Mouse (Mus musculus) hindbrain, embryonic 11.5 days (tissue): ENCODE results near the gene Cldn9. TPM values are rescaled to one million over a fixed set of nuclear protein-coding genes. Genes with fewer than 3 reads are reported as not detected.

Source experiments
- ATAC-seq: fragments of 200-750 bp; cut with Nextera tagmentation; 2 replicates; pipeline ENCODE4 v1.8.0; 2017; ENCODE audit warnings: mild to moderate bottlenecking, moderate TSS enrichment, moderate library complexity; ENCODE audit not compliant: low FRiP score
- DNase-seq: peaks from one replicate; pipeline ENCODE4 v3.0.0-alpha.2; 2015; ENCODE audit warnings: low spot score
- H3K27ac ChIP-seq: fragments of 300-500 bp; sonication (generic); 2 replicates; pipeline ENCODE4 v1.5.1; 2014; ENCODE audit warnings: mild to moderate bottlenecking, low read depth, low read length
- H3K27me3 ChIP-seq: fragments of 300-500 bp; sonication (generic); 2 replicates; pipeline ENCODE4 v1.6.1; 2014; ENCODE audit warnings: mild to moderate bottlenecking, low read length, moderate library complexity, mixed read lengths; ENCODE audit not compliant: control insufficient read depth, insufficient read depth
- H3K36me3 ChIP-seq: fragments of 300-500 bp; sonication (generic); 2 replicates; pipeline ENCODE4 v1.6.1; 2014; ENCODE audit warnings: mild to moderate bottlenecking, low read length, moderate library complexity, mixed read lengths; ENCODE audit not compliant: control insufficient read depth, insufficient read depth
- H3K4me1 ChIP-seq: fragments of 300-500 bp; sonication (generic); replicated peaks from 2 replicates; pipeline ENCODE4 v1.6.1; 2014; ENCODE audit warnings: low read length, mixed read lengths; ENCODE audit not compliant: control insufficient read depth, insufficient read depth
- H3K4me2 ChIP-seq: fragments of 300-500 bp; sonication (generic); replicated peaks from 2 replicates; pipeline ENCODE4 v1.6.1; 2014; ENCODE audit warnings: mild to moderate bottlenecking, low read depth, low read length
- H3K4me3 ChIP-seq: fragments of 300-500 bp; sonication (generic); 2 replicates; pipeline ENCODE4 v1.5.1; 2014; ENCODE audit warnings: low read depth, low read length
- H3K9ac ChIP-seq: fragments of 300-500 bp; sonication (generic); 2 replicates; pipeline ENCODE4 v1.6.1; 2014; ENCODE audit warnings: low read depth, low read length
- H3K9me3 ChIP-seq: fragments of 300-500 bp; sonication (generic); 2 replicates; pipeline ENCODE4 v1.6.1; 2016; ENCODE audit warnings: low read length; ENCODE audit not compliant: control insufficient read depth
- WGBS: fragments of 180-500 bp; shearing (Covaris S2); extraction: QIAGEN DNeasy Blood & Tissue Kit; methylation state at CpG from one replicate; pipeline ENCODE4 v1.1.7; 2014; 5-methylcytosine and 5-hydroxymethylcytosine counted together
- polyA plus RNA-seq: library from polyadenylated mRNA; unstranded; fragments of >200 nt; fragmentation: Nextera tagmentation; extraction: Ambion mirVana; gene quantifications from 2 replicates; pipeline ENCODE4 v1.2.1, GENCODE M21; 2014

Cldn9 gene
- polyA plus RNA-seq, result 4.1 and 6.5 TPM in 2 replicates

DNA sequence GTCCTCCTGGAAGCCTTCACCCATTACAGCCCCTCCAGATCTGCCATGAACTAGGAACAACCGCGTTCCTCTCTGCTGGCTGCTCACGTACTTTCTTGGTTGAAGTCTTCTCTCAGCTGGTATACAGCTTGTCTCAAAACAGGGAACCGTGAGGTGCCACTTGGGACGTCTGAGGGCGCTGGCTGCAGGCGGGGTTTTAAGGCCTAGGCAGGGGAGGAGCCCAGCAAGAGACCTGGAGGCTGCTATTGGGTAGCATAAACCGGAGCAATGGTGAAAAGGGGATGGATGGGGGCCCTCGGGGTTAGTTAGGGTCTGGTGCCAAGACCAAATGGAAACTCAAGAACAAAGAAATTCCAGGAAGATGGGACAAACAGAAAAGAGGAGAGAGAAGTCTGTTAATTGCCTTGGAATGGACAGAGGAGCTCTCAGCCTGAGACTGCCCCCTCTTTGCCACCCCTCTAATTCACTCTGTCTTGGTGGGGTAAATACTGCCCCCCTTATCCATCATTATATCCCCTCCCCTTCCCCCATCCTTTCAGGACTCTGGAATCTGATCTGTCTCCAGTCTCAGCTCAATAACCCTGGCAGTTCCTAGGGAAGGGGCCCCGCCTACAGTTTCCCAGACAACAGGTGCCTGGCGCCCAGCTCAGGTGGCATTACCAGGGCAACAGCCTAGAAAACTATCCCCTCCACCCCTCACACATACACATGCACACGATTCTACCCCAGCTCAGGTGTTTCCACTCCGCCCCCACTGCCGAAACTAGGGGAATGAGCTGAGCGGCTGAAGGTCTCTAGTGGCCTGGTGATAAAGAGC, at the start of gene Cldn9:
TSS of gene Cldn9 (minus strand) at position 171 of the 817 bp plus-strand sequence.
- ATAC-seq, result peak; percentile 76
- Histone ChIP-seq H3K9ac (no peak within 1 kb of the TSS), H3K36me3 (no peaks in the 10 kb centered on the region), H3K27ac (no peak within 1 kb of the TSS), H3K9me3 (no peaks in the 10 kb centered on the region), H3K4me2 (no peak within 1 kb of the TSS), H3K27me3 (peaks cover 48% of the 10 kb centered on the region), H3K4me3 (no peak within 1 kb of the TSS), H3K4me1 (peaks cover 5% of the 10 kb centered on the region; the same call in 1 of the 2 replicates)
- 14% methylated on average over 15 of the region's 15 CpGs for WGBS
- DNase-seq, result no peak

DNA sequence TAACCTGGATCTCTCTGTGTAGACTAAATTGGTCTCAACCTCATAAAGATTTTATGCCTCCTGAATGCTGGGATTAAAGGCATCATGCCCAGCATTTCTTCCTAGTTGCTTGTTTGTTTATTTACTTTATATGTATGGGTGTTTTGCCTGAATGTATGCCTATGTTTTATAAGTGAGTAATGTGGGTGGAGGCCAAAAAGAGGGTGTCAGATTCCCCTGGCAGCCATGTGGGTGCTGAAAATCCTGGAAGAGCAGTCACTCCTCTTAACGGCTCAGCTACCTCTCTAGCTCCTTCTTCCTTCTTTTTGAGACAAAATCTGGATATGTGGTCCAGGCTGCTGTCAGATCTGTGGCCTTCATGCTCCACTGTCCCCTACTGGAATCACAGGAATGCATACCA, 46.6 kb upstream of the Cldn9 start:
- Histone ChIP-seq H3K36me3 (no peaks in the 10 kb centered on the region), H3K4me3 (no peak overlapping the region), H3K9me3 (no peaks in the 10 kb centered on the region), H3K27ac (no peak overlapping the region), H3K4me1 (no peaks in the 10 kb centered on the region), H3K9ac (no peak overlapping the region), H3K27me3 (no peaks in the 10 kb centered on the region), H3K4me2 (no peak overlapping the region)
- DNase-seq (no peak), ATAC-seq (no peak)
- 75% methylated on average over 1 of the region's 1 CpGs for WGBS

DNA sequence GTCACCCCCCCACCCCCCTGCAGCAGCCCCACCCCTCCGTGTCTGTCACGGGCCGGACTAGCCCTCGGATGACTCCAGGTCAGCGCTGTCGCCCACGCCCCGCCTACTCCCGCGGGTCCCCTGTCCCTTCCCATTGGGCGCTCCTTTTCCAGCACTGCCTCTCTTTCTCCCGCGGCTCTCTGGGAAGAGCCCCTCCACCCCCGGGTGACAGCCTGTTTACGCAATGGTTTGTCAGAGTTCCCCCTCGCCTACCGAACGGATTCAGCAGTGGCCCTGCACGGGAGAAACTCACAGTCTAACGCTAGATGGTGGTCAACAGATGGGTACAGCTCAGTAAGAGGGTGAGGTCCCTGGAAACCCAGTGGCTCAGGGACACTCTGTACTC, 42.9 kb upstream of the Cldn9 start:
- Histone ChIP-seq H3K4me1 (no peaks in the 10 kb centered on the region), H3K4me3 (peak overlapping the region; percentile 85), H3K9ac (peak overlapping the region; percentile 76), H3K9me3 (no peaks in the 10 kb centered on the region), H3K27ac (peak overlapping the region; percentile 56; the same call in 1 of the 2 replicates), H3K4me2 (peak overlapping the region; percentile 94), H3K36me3 (no peaks in the 10 kb centered on the region), H3K27me3 (no peaks in the 10 kb centered on the region)
- under 1% methylated on average over 20 of the region's 20 CpGs for WGBS
- DNase-seq (peak; percentile 79), ATAC-seq (peak; percentile 88)

DNA sequence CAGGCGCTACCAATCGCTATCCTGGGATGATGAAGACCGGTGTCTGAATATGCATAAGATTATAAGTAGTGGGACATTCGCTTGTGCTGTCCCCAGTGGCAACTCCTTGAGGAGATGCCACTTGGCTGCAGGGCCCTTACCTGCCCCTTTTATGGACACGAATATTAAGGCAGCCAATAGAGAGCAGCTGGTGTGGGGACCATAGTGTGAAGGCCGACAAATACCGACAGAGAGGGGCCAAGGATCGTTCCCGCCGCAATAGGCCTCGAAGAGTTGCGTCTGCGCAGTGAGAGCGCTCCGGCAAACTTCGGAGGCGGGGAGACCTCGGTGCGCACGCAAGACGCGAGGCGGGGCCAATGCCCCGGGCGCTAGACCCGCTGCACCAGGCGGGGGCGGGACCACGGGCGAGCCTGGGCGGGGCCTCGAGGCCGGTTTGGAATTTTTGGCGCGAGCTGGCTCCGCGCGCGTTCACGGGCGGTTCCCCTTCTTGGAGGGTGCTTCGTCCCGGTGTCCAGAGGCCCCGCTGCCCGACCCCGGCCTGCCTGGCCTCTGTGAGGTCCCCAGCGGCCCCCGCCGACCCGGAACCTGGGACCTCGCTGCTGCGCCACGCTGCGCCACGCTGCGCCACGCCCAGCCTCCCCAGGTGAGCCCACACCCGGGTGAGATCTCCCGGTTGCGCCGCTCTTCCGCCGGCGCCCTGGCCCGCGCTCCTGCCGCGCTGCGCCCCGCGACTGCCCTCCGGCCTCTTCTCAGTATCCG, 42.4 kb upstream of the Cldn9 start, which contains the start of gene Pkmyt1:
TSS of gene Pkmyt1 (plus strand) at position 338 of the 759 bp plus-strand sequence.
- H3K36me3 ChIP-seq, result no peaks in the 10 kb centered on the region
- peak within 1 kb of the TSS; percentile 76 for H3K9ac ChIP-seq
- H3K9me3 ChIP-seq, result no peaks in the 10 kb centered on the region
- H3K4me1 ChIP-seq, result no peaks in the 10 kb centered on the region
- ATAC-seq (peak; percentile 93), DNase-seq (peak; percentile 97)
- peak within 1 kb of the TSS; percentile 85 for H3K4me3 ChIP-seq
- no peaks in the 10 kb centered on the region for H3K27me3 ChIP-seq
- peak within 1 kb of the TSS; percentile 94 for H3K4me2 ChIP-seq
- 3% methylated on average over 72 of the region's 73 CpGs for WGBS
- peak within 1 kb of the TSS; percentile 56; the same call in 1 of the 2 replicates for H3K27ac ChIP-seq

DNA sequence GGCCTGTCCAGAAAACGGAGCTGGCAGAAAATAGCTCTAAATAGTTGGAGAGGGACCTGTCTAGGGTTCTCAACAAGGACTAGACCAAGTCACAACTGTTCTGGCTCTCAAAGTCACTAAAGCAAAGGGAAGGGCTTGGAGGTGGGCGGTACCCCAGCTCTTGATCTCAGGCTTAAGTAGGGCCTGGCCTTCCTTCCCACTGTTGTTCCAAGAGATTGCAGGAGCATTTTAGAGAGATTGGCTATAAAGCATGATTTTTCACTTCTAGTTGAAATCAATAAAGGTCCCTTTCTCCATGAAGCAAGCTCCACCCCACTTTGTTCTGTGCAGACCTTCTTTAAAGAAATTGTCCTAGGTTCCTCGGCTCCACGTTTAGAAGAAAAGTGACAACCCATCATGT, 41.7 kb upstream of the Cldn9 start:
- Histone ChIP-seq H3K36me3 (no peaks in the 10 kb centered on the region), H3K4me2 (peak overlapping the region; percentile 94), H3K4me3 (no peak overlapping the region), H3K9ac (peak overlapping the region; percentile 76), H3K4me1 (no peaks in the 10 kb centered on the region), H3K27me3 (no peaks in the 10 kb centered on the region), H3K9me3 (no peaks in the 10 kb centered on the region), H3K27ac (no peak overlapping the region)
- DNase-seq (no peak), ATAC-seq (no peak)
- WGBS, result 60% methylated on average over 4 of the region's 4 CpGs

DNA sequence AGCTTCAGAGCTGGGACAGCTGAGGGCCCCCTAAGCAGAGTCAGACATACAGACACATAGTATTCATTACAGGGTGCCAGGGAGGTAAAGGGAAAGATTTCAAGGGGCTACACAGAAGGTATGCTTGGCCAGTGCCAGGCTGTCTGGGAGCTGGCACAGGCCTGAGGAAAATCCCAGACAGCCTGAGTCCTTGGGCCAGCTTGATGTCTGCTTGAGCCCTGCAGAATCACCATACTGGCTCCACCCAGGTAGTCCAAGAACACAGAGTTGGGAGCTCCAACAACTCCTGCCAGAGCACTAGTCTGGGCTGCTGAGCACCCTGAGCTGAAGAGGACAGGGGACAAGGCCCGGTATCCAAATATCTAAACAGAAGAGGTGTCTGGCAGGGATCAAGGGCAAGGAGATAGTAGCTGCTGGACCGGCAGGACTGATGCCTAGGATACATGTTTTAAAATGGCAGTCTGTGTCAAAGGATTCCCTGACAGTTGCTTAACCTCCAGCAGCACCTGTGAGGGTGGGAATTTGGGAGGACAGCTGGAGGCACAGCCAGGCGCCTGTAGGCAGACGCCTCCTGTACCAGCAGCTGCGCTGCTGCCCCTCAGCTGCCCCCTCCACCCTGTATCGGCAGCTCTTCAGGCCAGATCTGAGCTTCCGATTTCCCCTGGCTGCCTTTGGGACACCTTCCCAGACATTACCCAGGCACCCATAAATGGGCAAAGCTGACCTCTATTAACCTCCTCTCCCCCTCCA, 38.7 kb upstream of the Cldn9 start, which contains the start of gene 1520401A03Rik:
TSS of gene 1520401A03Rik (minus strand) at position 408 of the 750 bp plus-strand sequence.
- Histone ChIP-seq H3K36me3 (no peaks in the 10 kb centered on the region), H3K4me3 (no peak within 1 kb of the TSS), H3K9me3 (no peaks in the 10 kb centered on the region), H3K27me3 (no peaks in the 10 kb centered on the region), H3K9ac (no peak within 1 kb of the TSS), H3K4me2 (no peak within 1 kb of the TSS), H3K4me1 (no peaks in the 10 kb centered on the region), H3K27ac (no peak within 1 kb of the TSS)
- DNase-seq (no peak), ATAC-seq (no peak)
- WGBS, result 74% methylated on average over 7 of the region's 7 CpGs

DNA sequence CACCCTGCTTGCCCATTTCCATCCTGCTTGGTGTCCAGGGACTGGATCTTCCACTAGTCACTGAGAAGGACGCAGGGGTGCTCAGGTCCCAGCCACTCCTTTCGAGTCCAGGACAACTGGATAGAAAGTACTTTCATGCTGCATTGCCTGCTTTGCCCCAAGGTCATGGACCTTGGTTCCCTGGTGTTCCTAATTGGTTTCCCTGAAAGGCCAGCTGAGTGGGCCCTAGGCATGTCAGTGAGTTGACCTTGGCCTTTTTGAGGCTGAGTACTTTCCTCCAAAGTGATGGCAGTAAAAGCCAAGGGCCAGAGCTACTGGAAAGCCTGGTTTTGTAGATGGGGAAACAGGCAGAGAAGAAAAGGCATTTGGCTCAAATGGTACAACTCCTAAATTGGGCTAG, 38.1 kb upstream of the Cldn9 start:
- Histone ChIP-seq H3K27ac (no peak overlapping the region), H3K4me1 (no peaks in the 10 kb centered on the region), H3K9me3 (no peaks in the 10 kb centered on the region), H3K4me2 (no peak overlapping the region), H3K27me3 (no peaks in the 10 kb centered on the region), H3K9ac (no peak overlapping the region), H3K4me3 (no peak overlapping the region), H3K36me3 (no peaks in the 10 kb centered on the region)
- no peak for ATAC-seq
- WGBS, result 80% methylated on average over 2 of the region's 2 CpGs
- DNase-seq, result no peak

DNA sequence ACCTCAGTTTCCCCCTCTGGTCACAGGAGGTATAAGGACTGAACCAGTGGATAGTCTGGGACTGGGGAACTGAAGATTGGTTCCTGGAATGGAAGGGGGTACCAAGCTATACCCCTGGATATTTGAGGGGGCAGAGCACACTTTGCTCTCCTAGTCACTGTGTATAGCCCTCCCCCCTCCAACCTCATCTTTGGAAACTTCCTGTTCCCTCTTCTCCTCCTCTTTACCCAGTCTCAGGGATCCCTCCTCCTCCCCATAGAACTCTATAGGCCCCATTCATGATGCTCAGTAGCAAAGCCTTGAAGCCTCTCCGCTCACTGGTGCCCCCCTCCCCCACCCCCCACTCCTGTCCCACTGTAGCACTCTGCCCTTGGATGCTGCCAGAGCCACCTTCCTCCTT, 35.6 kb upstream of the Cldn9 start:
- no peaks in the 10 kb centered on the region for H3K27me3 ChIP-seq
- no peak for DNase-seq
- H3K4me1 ChIP-seq, result no peaks in the 10 kb centered on the region
- H3K9ac ChIP-seq, result no peak overlapping the region
- H3K9me3 ChIP-seq, result no peaks in the 10 kb centered on the region
- no peak for ATAC-seq
- H3K36me3 ChIP-seq, result no peaks in the 10 kb centered on the region
- 21% methylated on average over 1 of the region's 1 CpGs for WGBS
- H3K4me3 ChIP-seq, result no peak overlapping the region
- H3K27ac ChIP-seq, result no peak overlapping the region
- no peak overlapping the region for H3K4me2 ChIP-seq
